Mouse (Mus musculus) CH12.LX (cell line): ENCODE results near the gene Ccnd3. TPM values are rescaled to one million over a fixed set of nuclear protein-coding genes. Genes with fewer than 3 reads are reported as not detected.

Source experiments
- DNase-seq: peaks from one replicate; pipeline ENCODE4 v3.0.0-alpha.2; 2013; ENCODE audit errors: extremely low read depth
- H3K27ac ChIP-seq: 2 replicates; pipeline ENCODE4 v1.5.1; 2012; ENCODE audit warnings: low read depth, mild to moderate bottlenecking, control low read depth, moderate library complexity; ENCODE audit not compliant: insufficient read depth
- H3K27me3 ChIP-seq: replicated peaks from 2 replicates; pipeline ENCODE3; 2012; ENCODE audit warnings: inconsistent platforms
- H3K36me3 ChIP-seq, 2 experiments: replicated peaks in 1 of 2; 2 replicates each; pipeline versions ENCODE3 to v1.6.1; 2012; ENCODE audit warnings: inconsistent platforms in 1 of 2, low read length in 1 of 2, mild to moderate bottlenecking in 1 of 2, mixed read lengths in 1 of 2, moderate library complexity in 1 of 2; ENCODE audit not compliant: control insufficient read depth in 1 of 2, insufficient read depth in 1 of 2
- H3K4me1 ChIP-seq, 2 experiments: 2 replicates each; pipeline ENCODE4 v1.6.1; 2012; ENCODE audit warnings: inconsistent platforms in 1 of 2, moderate library complexity in 1 of 2; ENCODE audit not compliant: insufficient read depth in 2 of 2, control insufficient read depth in 1 of 2
- H3K4me2 ChIP-seq: 2 replicates; pipeline ENCODE4 v1.6.1; 2012; ENCODE audit warnings: low read depth, mild to moderate bottlenecking, control low read depth; ENCODE audit not compliant: poor library complexity, insufficient read depth, severe bottlenecking
- H3K4me3 ChIP-seq, 3 experiments: fragments of 150-350 bp in 1 of 3; sonication (generic) in 1 of 3; replicated peaks in 1 of 3; 2 replicates each; pipeline versions ENCODE3 to v1.5.1; 2011 to 2012; ENCODE audit warnings: low read depth in 2 of 3, low read length in 2 of 3, mild to moderate bottlenecking in 2 of 3, moderate library complexity in 2 of 3, control low read depth in 1 of 3, improper control_type of control experiment in 1 of 3, inconsistent platforms in 1 of 3, mixed read lengths in 1 of 3; ENCODE audit not compliant: poor library complexity in 1 of 3
- H3K79me2 ChIP-seq: replicated peaks from 2 replicates; pipeline ENCODE4 v1.6.1; 2012; ENCODE audit warnings: mild to moderate bottlenecking, moderate library complexity; ENCODE audit not compliant: control insufficient read depth, poor library complexity, insufficient read depth, severe bottlenecking; ENCODE audit errors: extremely low read depth
- H3K9ac ChIP-seq: 2 replicates; pipeline ENCODE4 v1.6.1; 2012; ENCODE audit warnings: low read depth, mild to moderate bottlenecking, control low read depth, moderate library complexity; ENCODE audit not compliant: insufficient read depth
- H3K9me3 ChIP-seq: replicated peaks from 2 replicates; pipeline ENCODE3; 2012; ENCODE audit warnings: low read length, inconsistent platforms, mixed read lengths
- BHLHE40 ChIP-seq: IDR thresholded peaks from 2 replicates; pipeline ENCODE4 v1.6.1; 2011; ENCODE audit warnings: mild to moderate bottlenecking, low read depth, low read length, improper control_type of control experiment
- CHD2 ChIP-seq: IDR thresholded peaks from 2 replicates; pipeline ENCODE4 v1.6.1; 2011; ENCODE audit warnings: low read length, improper control_type of control experiment
- CTCF ChIP-seq, 2 experiments: IDR thresholded peaks in 1 of 2; conservative IDR thresholded peaks in 1 of 2; 2 replicates each; pipeline ENCODE4 v1.5.1; 2011 to 2012; ENCODE audit warnings: low read depth in 2 of 2, low read length in 2 of 2, improper control_type of control experiment in 1 of 2, inconsistent platforms in 1 of 2, mild to moderate bottlenecking in 1 of 2, moderate library complexity in 1 of 2
- E2F4 ChIP-seq: IDR thresholded peaks from 2 replicates; pipeline ENCODE4 v1.6.1; 2011; ENCODE audit warnings: low read depth, low read length, improper control_type of control experiment; ENCODE audit not compliant: insufficient replicate concordance
- ELF1 ChIP-seq: IDR thresholded peaks from 2 replicates; pipeline ENCODE4 v1.6.1; 2014; ENCODE audit warnings: low read depth, mild to moderate bottlenecking, inconsistent platforms, low read length, improper control_type of control experiment
- ETS1 ChIP-seq: conservative IDR thresholded peaks from 2 replicates; pipeline ENCODE4 v1.6.1; 2012; ENCODE audit warnings: low read depth, mild to moderate bottlenecking, inconsistent platforms, low read length, improper control_type of control experiment, moderate library complexity
- HCFC1 ChIP-seq: IDR thresholded peaks from 2 replicates; pipeline ENCODE4 v1.6.1; 2012; ENCODE audit warnings: low read depth, mild to moderate bottlenecking, inconsistent platforms, low read length, improper control_type of control experiment
- JUND ChIP-seq: conservative IDR thresholded peaks from 2 replicates; pipeline ENCODE4 v1.6.1; 2011; ENCODE audit warnings: low read depth, low read length, improper control_type of control experiment
- KAT2A ChIP-seq: IDR thresholded peaks from 2 replicates; pipeline ENCODE4 v1.6.1; 2012; ENCODE audit warnings: low read length, improper control_type of control experiment, inconsistent platforms; ENCODE audit not compliant: insufficient replicate concordance
- MAFK ChIP-seq: IDR thresholded peaks from 2 replicates; pipeline ENCODE4 v1.6.1; 2011; ENCODE audit warnings: low read length, improper control_type of control experiment; ENCODE audit not compliant: insufficient replicate concordance
- MAX ChIP-seq: IDR thresholded peaks from 2 replicates; pipeline ENCODE4 v1.6.1; 2011; ENCODE audit warnings: low read length, improper control_type of control experiment
- MAZ ChIP-seq: IDR thresholded peaks from 2 replicates; pipeline ENCODE4 v1.6.1; 2012; ENCODE audit warnings: low read depth, mild to moderate bottlenecking, inconsistent platforms, low read length, improper control_type of control experiment, moderate library complexity
- MYC ChIP-seq: IDR thresholded peaks from 2 replicates; pipeline ENCODE4 v1.6.1; 2011; ENCODE audit warnings: low read depth, mild to moderate bottlenecking, improper control_type of control experiment, low read length
- POLR2A ChIP-seq: IDR thresholded peaks from 2 replicates; pipeline ENCODE4 v1.6.1; 2011; ENCODE audit warnings: low read depth, mild to moderate bottlenecking, improper control_type of control experiment, low read length
- POLR2AphosphoS2 ChIP-seq: IDR thresholded peaks from 2 replicates; pipeline ENCODE4 v1.6.1; 2011; ENCODE audit warnings: low read depth, low read length, improper control_type of control experiment
- RAD21 ChIP-seq: IDR thresholded peaks from 2 replicates; pipeline ENCODE4 v1.6.1; 2011; ENCODE audit warnings: low read depth, mild to moderate bottlenecking, low read length, improper control_type of control experiment, moderate library complexity
- RCOR1 ChIP-seq: conservative IDR thresholded peaks from 2 replicates; pipeline ENCODE4 v1.6.1; 2012; ENCODE audit warnings: low read depth, mild to moderate bottlenecking, inconsistent platforms, low read length, improper control_type of control experiment
- TBP ChIP-seq: conservative IDR thresholded peaks from 2 replicates; pipeline ENCODE4 v1.6.1; 2011; ENCODE audit warnings: low read depth, low read length, improper control_type of control experiment
- UBTF ChIP-seq: IDR thresholded peaks from 2 replicates; pipeline ENCODE4 v1.6.1; 2012; ENCODE audit warnings: low read depth, mild to moderate bottlenecking, inconsistent platforms, low read length, improper control_type of control experiment, moderate library complexity
- ZMIZ1 ChIP-seq: IDR thresholded peaks from 2 replicates; pipeline ENCODE4 v1.6.1; 2012; ENCODE audit warnings: low read depth, mild to moderate bottlenecking, inconsistent platforms, low read length, improper control_type of control experiment
- ZNF384 ChIP-seq: IDR thresholded peaks from 2 replicates; pipeline ENCODE4 v1.6.1; 2012; ENCODE audit warnings: low read depth, low read length, improper control_type of control experiment, inconsistent platforms
- dilution Hi-C: fragments of 300-500 bp; cut with MboI; formaldehyde crosslinking; loops from 2 replicates; pipeline ENCODE4 v1.14.3; 2020; ENCODE audit warnings: low sequenced_read_pairs; ENCODE audit not compliant: extremely low pct_unique_long_range_greater_than_20kb, extremely low pct_ligation_motif_present
- in situ Hi-C: fragments of 300-500 bp; cut with MboI; formaldehyde crosslinking; loops from 3 replicates; pipeline ENCODE4 v1.14.3; 2019; ENCODE audit warnings: low sequenced_read_pairs, low pct_ligation_motif_present, low pct_unique_long_range_greater_than_20kb, mixed read lengths
- polyA plus RNA-seq: library from polyadenylated mRNA; unstranded; fragments of >175 nt; gene quantifications from 2 replicates; pipeline ENCODE4 v1.2.1, GENCODE M21; 2012; ENCODE audit warnings: low read depth; ENCODE audit not compliant: insufficient read length
- total RNA-seq, 2 experiments: library from RNA; depleted of rRNA; stranded (reverse); fragments of 300-350 nt in 1 of 2; fragments of >200 nt in 1 of 2; gene quantifications; 2 replicates each; pipeline ENCODE4 v1.2.3; 2012 to 2014

Gene Ccnd3
- total and polyA plus RNA-seq, 3 experiments: 30.6 to 121 (median 48.7) TPM

DNA sequence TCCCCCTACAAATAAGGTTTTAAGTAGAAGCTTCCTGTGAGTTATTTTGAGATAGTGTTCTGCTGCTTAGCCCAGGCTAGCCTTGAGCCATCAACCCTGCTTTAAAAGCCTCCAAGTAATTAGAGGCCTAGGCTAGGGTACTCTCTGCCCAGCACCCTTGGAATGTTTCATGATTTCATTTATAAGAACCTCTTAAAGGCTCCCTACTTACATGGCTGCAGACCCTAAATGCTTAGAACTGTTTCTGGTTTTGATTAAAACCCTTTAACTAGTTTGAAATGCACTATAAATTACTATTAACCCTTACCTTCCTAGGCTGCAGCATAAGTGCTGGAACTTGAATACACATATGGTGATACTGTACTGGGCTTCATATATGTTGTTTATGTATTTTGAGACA, 67.6 kb downstream of the Ccnd3 start:
- Histone ChIP-seq H3K9me3 (no peaks in the 10 kb centered on the region), H3K9ac (no peak overlapping the region), H3K4me2 (no peak overlapping the region), H3K27me3 (peaks cover 7% of the 10 kb centered on the region), H3K79me2 (no peaks in the 10 kb centered on the region), H3K4me1 (no peaks in the 10 kb centered on the region), H3K4me3 (no peak overlapping the region), H3K27ac (no peak overlapping the region), H3K36me3 (no peaks in the 10 kb centered on the region)
- no peak for DNase-seq
- TF ChIP-seq JUND: no peak
- no peak for TF ChIP-seq MAX
- no peak for TF ChIP-seq RCOR1
- TF ChIP-seq CTCF (conservative IDR thresholded peaks at IDR 0.05 in 1 of 2, IDR thresholded peaks at IDR 0.05 in 1 of 2; ENCODE audit: low read depth in 2 of 2, low read length in 2 of 2): no peak
- TF ChIP-seq KAT2A: no peak
- no peak for TF ChIP-seq RAD21
- TF ChIP-seq ZMIZ1: no peak
- TF ChIP-seq MAZ: no peak
- no peak for TF ChIP-seq POLR2A
- no peak for TF ChIP-seq TBP
- TF ChIP-seq ELF1: no peak
- no peak for TF ChIP-seq POLR2AphosphoS2
- TF ChIP-seq CHD2: no peak
- no peak for TF ChIP-seq ZNF384
- TF ChIP-seq E2F4: no peak
- in situ Hi-C loops (no loop called here), dilution Hi-C loops (no loop called here)

DNA sequence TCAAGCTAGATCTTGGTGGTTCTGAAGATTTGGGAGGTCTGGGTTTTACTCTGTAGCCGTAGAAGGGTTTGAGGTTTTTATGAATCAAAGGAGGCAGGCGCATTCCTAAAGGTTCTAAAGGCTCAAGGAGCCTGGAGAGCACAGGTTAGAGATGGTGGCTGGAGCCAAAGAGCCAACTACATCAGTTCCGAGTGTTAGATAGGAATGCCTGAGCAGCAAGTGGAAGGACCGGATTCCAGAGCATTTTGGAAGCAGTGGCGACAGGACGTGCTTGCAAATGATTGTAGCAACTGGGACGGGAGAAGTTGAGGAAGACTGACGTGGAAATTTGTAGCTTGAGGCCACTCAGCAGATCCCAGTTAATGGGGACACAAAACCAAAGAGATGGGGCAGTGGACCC, 69.2 kb downstream of the Ccnd3 start:
- Histone ChIP-seq H3K9ac (no peak overlapping the region), H3K4me2 (no peak overlapping the region), H3K79me2 (no peaks in the 10 kb centered on the region), H3K36me3 (no peaks in the 10 kb centered on the region), H3K27ac (no peak overlapping the region), H3K4me1 (no peaks in the 10 kb centered on the region), H3K9me3 (no peaks in the 10 kb centered on the region), H3K4me3 (no peak overlapping the region), H3K27me3 (peaks cover 9% of the 10 kb centered on the region)
- dilution Hi-C loops (no loop called here), in situ Hi-C loops (no loop called here)
- DNase-seq: no peak
- TF ChIP-seq MYC (no peak), ETS1 (no peak), ZNF384 (no peak), UBTF (no peak), HCFC1 (no peak), TBP (no peak), MAFK (no peak), ELF1 (no peak), BHLHE40 (no peak), POLR2AphosphoS2 (no peak)
